Mouse (Mus musculus) layer of hippocampus, adult 2 months (tissue): ENCODE measurements around the gene Sorcs3. TPM values are rescaled to one million over a fixed set of nuclear protein-coding genes. Genes with fewer than 3 reads are reported as not detected.

Source experiments
- DNase-seq, 2 experiments: peaks; one replicate each; pipeline ENCODE4 v3.0.0; 2022; ENCODE audit warnings: low spot score in 2 of 2
- H3K27ac ChIP-seq: fragments of 200-600 bp; 2 replicates; pipeline ENCODE4 v1.8.1; 2022
- H3K4me3 ChIP-seq: fragments of 200-600 bp; 2 replicates; pipeline ENCODE4 v1.8.1; 2022; ENCODE audit warnings: mild to moderate bottlenecking
- CTCF ChIP-seq: fragments of 200-600 bp; conservative IDR thresholded peaks from 2 replicates; pipeline ENCODE4 v1.8.1; 2022; ENCODE audit warnings: antibody characterized with exemption, mild to moderate bottlenecking, moderate library complexity
- total RNA-seq, 2 experiments: library from RNA; stranded (reverse); gene quantifications; 2 replicates each; pipeline ENCODE4 v1.2.3; 2021

The Sorcs3 gene
- total RNA-seq, 2 experiments from 2014 or later = 34.1 to 34.3 TPM

DNA sequence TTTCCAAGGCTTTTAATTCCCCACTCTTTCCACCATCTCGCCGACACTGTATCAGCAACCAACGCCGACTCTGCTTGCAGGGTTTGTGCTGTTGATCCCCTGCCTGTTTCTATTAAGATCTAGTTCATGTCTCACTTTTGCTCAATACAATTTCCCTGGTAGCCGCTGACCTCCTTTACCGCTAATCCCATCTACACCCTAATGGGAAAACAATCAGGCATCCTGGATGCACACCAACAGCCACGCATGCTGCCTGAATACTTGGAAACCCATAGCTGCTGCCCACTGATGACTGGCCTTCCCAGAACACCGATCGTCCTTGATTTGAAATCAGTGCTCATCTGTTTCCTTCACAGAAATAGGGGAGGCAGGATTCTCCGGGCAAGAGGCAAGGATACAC, 525.9 kb downstream of the Sorcs3 start:
- Histone ChIP-seq H3K4me3 (no peak overlapping the region), H3K27ac (no peak overlapping the region)
- no peak for TF ChIP-seq CTCF
- DNase-seq = no peak

DNA sequence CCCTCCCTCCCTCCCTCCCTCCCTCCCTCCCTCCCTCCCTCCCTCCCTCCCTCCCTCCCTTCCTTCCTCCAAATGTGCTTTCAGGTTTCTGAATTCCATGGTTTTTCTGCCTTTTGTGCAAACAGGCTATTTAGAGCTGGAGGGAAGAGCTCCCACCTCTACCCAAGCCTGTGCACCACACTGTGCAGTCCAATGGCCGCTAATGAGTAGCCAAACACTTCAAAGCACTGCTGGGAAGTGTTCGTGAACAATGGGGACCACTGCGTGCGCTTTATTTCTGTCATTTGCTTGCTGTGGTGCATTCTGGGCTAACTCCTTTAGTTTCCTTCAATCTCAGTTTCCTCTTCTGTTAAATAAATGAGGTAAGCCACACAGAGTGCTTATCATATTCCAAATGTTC, 528.5 kb downstream of the Sorcs3 start:
- TF ChIP-seq CTCF = no peak
- H3K4me3 ChIP-seq = no peak overlapping the region
- H3K27ac ChIP-seq = no peak overlapping the region
- no peak for DNase-seq

- no peak for DNase-seq
These were observed 531.7 kb downstream of the Sorcs3 start for GRCm38 (mm10) chr19:48737554-48737953.

GRCm38 (mm10) chr19:48755156-48755555, 549.3 kb downstream of the Sorcs3 start:
- no peak for TF ChIP-seq CTCF
- no peak overlapping the region for H3K27ac ChIP-seq
- DNase-seq = no peak
- no peak overlapping the region for H3K4me3 ChIP-seq

More at GRCm38 (mm10) chr19:48737554-48737953, 531.7 kb downstream of the Sorcs3 start:
- no peak overlapping the region for H3K4me3 ChIP-seq
- no peak overlapping the region for H3K27ac ChIP-seq
- no peak for TF ChIP-seq CTCF

DNA sequence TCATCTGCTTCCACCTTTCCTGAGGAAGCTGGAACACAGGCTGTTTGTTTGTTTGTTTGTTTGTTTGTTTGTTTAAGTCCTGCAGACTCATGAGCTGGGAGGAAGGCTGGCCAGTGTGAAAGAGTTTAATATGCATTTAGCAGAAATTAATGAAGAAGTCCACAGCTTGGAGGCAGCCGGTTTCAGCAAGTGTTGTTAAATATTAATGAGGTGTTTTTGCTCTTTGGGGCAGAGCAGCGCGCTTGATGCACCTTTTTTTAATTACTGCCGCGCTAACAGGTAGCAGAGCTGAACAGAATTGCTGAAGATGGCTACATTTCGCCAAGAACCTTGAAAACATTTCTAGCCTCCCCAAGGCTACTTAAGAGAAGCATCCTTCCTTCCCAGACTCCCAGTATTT, 551.0 kb downstream of the Sorcs3 start:
- DNase-seq = no peak
- TF ChIP-seq CTCF = no peak

GRCm38 (mm10) chr19:48766524-48766923, 560.7 kb downstream of the Sorcs3 start:
- no peak for DNase-seq
- no peak overlapping the region for H3K4me3 ChIP-seq
- TF ChIP-seq CTCF = no peak
- no peak overlapping the region for H3K27ac ChIP-seq

More for the DNA sequence above, 551.0 kb downstream of the Sorcs3 start:
- H3K4me3 ChIP-seq = no peak overlapping the region
- H3K27ac ChIP-seq = no peak overlapping the region

GRCm38 (mm10) chr19:48771565-48771964, 565.7 kb downstream of the Sorcs3 start:
- TF ChIP-seq CTCF = no peak

DNA sequence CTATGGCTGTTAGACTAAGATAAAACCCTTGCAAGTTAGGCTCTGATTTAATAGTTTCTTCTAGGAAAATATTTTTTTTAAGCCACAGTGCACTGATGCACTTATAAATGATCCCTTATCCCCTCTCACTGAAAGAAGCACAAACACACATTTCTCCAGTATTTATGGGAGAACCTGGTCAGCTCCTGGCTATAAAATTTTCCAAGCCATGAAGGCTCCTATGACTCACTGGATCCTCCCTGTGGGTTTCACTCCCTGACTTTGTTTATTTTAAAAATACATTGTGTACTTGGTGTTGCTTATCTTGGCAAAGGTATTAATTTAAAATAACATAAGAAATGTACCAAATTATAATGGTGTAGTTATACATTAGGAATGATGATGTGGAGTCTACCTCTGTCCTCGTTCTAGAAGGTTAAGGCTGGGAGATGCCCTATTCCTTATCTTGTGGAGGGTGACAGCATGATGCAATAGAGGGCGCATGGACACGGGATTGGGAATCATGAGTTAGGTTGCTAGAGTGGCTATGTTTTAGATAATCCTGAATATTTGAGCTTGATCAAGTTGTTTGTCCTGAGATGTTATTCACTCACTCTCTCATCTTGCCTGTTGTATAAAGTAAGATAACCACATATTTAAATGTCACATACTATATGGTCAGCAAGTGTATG, 573.4 kb downstream of the Sorcs3 start:
- no peak for DNase-seq
- H3K4me3 ChIP-seq = no peak overlapping the region
- no peak for TF ChIP-seq CTCF
- H3K27ac ChIP-seq = no peak overlapping the region

More at GRCm38 (mm10) chr19:48771565-48771964, 565.7 kb downstream of the Sorcs3 start:
- DNase-seq = no peak
- no peak overlapping the region for H3K4me3 ChIP-seq
- H3K27ac ChIP-seq = no peak overlapping the region

DNA sequence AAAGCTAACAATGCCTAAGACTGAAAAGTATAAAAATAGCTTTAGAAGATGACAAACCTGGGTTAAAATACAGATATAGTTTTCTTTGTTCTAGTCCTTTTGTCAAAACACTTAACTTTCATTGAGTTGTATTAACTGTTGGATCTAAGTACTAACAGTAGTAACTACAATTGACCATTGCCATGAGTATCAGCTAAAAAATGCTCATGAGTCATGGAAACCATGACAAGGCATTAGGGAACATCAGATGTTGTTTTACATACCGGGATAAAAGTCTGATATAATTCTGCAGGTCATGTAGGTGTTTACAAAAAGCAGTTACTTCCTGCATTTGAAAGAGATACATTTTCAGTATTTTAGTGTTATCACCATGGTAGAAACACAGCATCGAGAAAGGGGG, 575.0 kb downstream of the Sorcs3 start:
- H3K4me3 ChIP-seq = no peak overlapping the region
- TF ChIP-seq CTCF = no peak
- DNase-seq = no peak
- H3K27ac ChIP-seq = no peak overlapping the region

GRCm38 (mm10) chr19:48782024-48782721, 576.3 kb downstream of the Sorcs3 start:
- no peak; the same call in 1 of the 2 replicates for TF ChIP-seq CTCF
- no peak for DNase-seq
- Histone ChIP-seq H3K27ac (no peak overlapping the region), H3K4me3 (no peak overlapping the region)

DNA sequence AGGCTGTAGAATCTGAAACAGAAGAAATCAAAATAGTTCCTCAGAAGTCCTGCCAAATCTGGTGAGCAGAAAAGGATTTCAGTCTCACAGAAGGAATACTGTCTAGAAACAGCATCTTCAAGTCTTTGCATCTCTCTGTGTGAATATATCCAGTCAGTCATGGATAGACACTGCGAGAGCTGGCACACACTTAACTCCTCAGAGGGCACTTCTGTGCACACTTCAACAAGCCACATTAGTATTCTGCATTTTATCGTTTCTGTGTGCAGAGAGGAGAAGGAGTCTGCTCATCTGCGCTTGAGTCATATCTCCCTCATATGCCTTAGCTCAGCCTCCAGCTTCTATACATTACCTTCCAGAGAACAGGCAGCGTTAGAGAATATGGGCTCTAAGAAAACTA, 581.4 kb downstream of the Sorcs3 start:
- Histone ChIP-seq H3K27ac (no peak overlapping the region), H3K4me3 (no peak overlapping the region)
- no peak for TF ChIP-seq CTCF
- no peak for DNase-seq

DNA sequence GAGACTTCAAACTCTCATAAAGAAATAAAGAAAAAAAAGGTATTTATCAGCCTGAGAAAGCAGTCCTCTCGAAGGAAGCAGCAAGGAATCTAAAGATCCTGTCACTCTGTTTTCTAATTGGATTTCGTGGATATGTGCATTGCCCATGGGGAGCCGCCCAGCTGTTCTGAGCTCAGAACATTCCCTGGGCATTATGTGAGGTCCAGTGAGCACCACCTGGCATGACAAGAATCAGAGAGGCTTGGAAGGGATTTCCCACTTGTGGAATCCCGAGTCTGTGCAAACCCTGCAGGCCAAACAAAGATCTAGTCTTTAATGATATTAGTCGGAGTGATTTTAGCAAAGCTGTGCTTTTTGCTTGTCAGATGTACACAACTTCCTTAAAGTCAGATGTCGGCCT, 598.7 kb downstream of the Sorcs3 start:
- no peak for DNase-seq
- TF ChIP-seq CTCF = no peak
- Histone ChIP-seq H3K27ac (no peak overlapping the region), H3K4me3 (no peak overlapping the region)

GRCm38 (mm10) chr19:48811541-48811940, 605.7 kb downstream of the Sorcs3 start:
- no peak for TF ChIP-seq CTCF
- DNase-seq = no peak
- H3K4me3 ChIP-seq = no peak overlapping the region
- no peak overlapping the region for H3K27ac ChIP-seq

GRCm38 (mm10) chr19:48813823-48814222, 608.0 kb downstream of the Sorcs3 start:
- DNase-seq = no peak
- no peak for TF ChIP-seq CTCF
- no peak overlapping the region for H3K4me3 ChIP-seq
- no peak overlapping the region for H3K27ac ChIP-seq
